In genomic region chr11:117060706-117061337, GRCm38 (mm10) we compare ENCODE assay signal across 9 mouse cellular contexts. TPM values are rescaled to one million over a fixed set of nuclear protein-coding genes. Genes with fewer than 3 reads are reported as not detected.
A peak's percentile ranks its signal among the peaks of the same experiment; 100 is the strongest.
DNase-seq lines count a peak whose midpoint lies in the region; ATAC-seq lines count a peak whose summit lies in the region.
"Had no signal": no experiment of that assay in that cellular context is flagged by ENCODE, and none has a peak within 500 bp of the region (broad histone marks: within the 10 kb centered on the region; RNA-seq: fewer than 3 reads in every experiment).

No protein-coding gene starts in this region.

- ATAC-seq in heart, embryonic 13.5 days (ENCODE audit: extremely low read depth, insufficient number of reproducible peaks, low FRiP score, low TSS enrichment) = no peak
- no peak for ATAC-seq in embryonic facial prominence, embryonic 12.5 days (ENCODE audit: insufficient number of reproducible peaks, insufficient read depth, low FRiP score, low TSS enrichment)
- ATAC-seq in intestine, embryonic 15.5 days = no peak
- ATAC-seq in midbrain, embryonic 16.5 days = no peak

- peak overlapping the region; percentile 29 for H3K4me3 ChIP-seq in heart, embryonic 13.5 days
- no peak overlapping the region for H3K4me3 ChIP-seq in embryonic facial prominence, embryonic 12.5 days
- H3K4me3 ChIP-seq in intestine, embryonic 15.5 days (replicated peaks) = no peak overlapping the region
- H3K4me3 ChIP-seq in midbrain, embryonic 16.5 days (ENCODE audit: low read depth, low read length) = no peak overlapping the region

- H3K9me3 ChIP-seq in heart, embryonic 13.5 days = no peaks in the 10 kb centered on the region
- H3K9me3 ChIP-seq in embryonic facial prominence, embryonic 12.5 days = no peaks in the 10 kb centered on the region
- no peaks in the 10 kb centered on the region for H3K9me3 ChIP-seq in intestine, embryonic 15.5 days
- no peaks in the 10 kb centered on the region for H3K9me3 ChIP-seq in midbrain, embryonic 16.5 days (replicated peaks; ENCODE audit: control insufficient read depth, low read length, poor library complexity, severe bottlenecking)

- H3K36me3 ChIP-seq in heart, embryonic 13.5 days = no peaks in the 10 kb centered on the region
- no peaks in the 10 kb centered on the region for H3K36me3 ChIP-seq in embryonic facial prominence, embryonic 12.5 days
- no peaks in the 10 kb centered on the region for H3K36me3 ChIP-seq in intestine, embryonic 15.5 days
- H3K36me3 ChIP-seq in midbrain, embryonic 16.5 days (ENCODE audit: control insufficient read depth, insufficient read depth, low read length) = no peaks in the 10 kb centered on the region

- intact Hi-C loops in heart, postnatal 36 days (cut with DNase I) = no loop called here

- peak overlapping the region; percentile 65 for H3K4me2 ChIP-seq in heart, embryonic 13.5 days
- peak overlapping the region; percentile 26 for H3K4me2 ChIP-seq in embryonic facial prominence, embryonic 12.5 days (replicated peaks)
- H3K4me2 ChIP-seq in intestine, embryonic 15.5 days (replicated peaks) = peak overlapping the region; percentile 34
- H3K4me2 ChIP-seq in midbrain, embryonic 16.5 days (ENCODE audit: low read length) = peak overlapping the region; percentile 37

- peak overlapping the region; percentile 58 for H3K9ac ChIP-seq in heart, embryonic 13.5 days
- no peak overlapping the region for H3K9ac ChIP-seq in embryonic facial prominence, embryonic 12.5 days
- H3K9ac ChIP-seq in intestine, embryonic 15.5 days = no peak overlapping the region
- H3K9ac ChIP-seq in midbrain, embryonic 16.5 days (ENCODE audit: low read depth, low read length) = no peak overlapping the region

- 26% methylated on average over 9 of the region's 9 CpGs for WGBS in heart, embryonic 13.5 days
- 27% methylated on average over 9 of the region's 9 CpGs for WGBS in embryonic facial prominence, embryonic 12.5 days
- WGBS in intestine, embryonic 15.5 days = 40% methylated on average over 9 of the region's 9 CpGs
- 29% methylated on average over 7 of the region's 9 CpGs for WGBS in midbrain, embryonic 16.5 days

- peak overlapping the region; percentile 41; the same call in 1 of the 2 replicates for H3K27ac ChIP-seq in heart, embryonic 13.5 days (replicated peaks)
- H3K27ac ChIP-seq in embryonic facial prominence, embryonic 12.5 days = no peak overlapping the region
- no peak overlapping the region for H3K27ac ChIP-seq in intestine, embryonic 15.5 days
- H3K27ac ChIP-seq in midbrain, embryonic 16.5 days (ENCODE audit: low read length) = peak overlapping the region; percentile 77

- no peak for DNase-seq in heart, postnatal 36 days
- DNase-seq in right cerebral cortex, postnatal 14 days = no peak
- DNase-seq in ovary, postnatal 10 days (ENCODE audit: low spot score) = no peak
- DNase-seq in spleen, adult 12 weeks (ENCODE audit: low spot score) = no peak
- DNase-seq: cerebellum, postnatal 36 days had no signal

- H3K4me1 ChIP-seq in heart, embryonic 13.5 days = peaks cover 42% of the 10 kb centered on the region
- H3K4me1 ChIP-seq in embryonic facial prominence, embryonic 12.5 days = peaks cover 16% of the 10 kb centered on the region
- 0 out of 2 replicates have a peak, but pooled peaks cover 2% of the 10 kb centered on the region for H3K4me1 ChIP-seq in intestine, embryonic 15.5 days (replicated peaks)
- peaks cover 23% of the 10 kb centered on the region for H3K4me1 ChIP-seq in midbrain, embryonic 16.5 days (ENCODE audit: control insufficient read depth, insufficient read depth, low read length)

- no peaks in the 10 kb centered on the region for H3K27me3 ChIP-seq in heart, embryonic 13.5 days (replicated peaks)
- H3K27me3 ChIP-seq in embryonic facial prominence, embryonic 12.5 days = no peaks in the 10 kb centered on the region
- no peaks in the 10 kb centered on the region for H3K27me3 ChIP-seq in intestine, embryonic 15.5 days (replicated peaks)
- no peaks in the 10 kb centered on the region for H3K27me3 ChIP-seq in midbrain, embryonic 16.5 days (ENCODE audit: control insufficient read depth, insufficient read depth, low read depth, low read length)

RNA-seq across cellular contexts. Expression of gene Sec14l1, which starts 54.1 kb away (rescaled TPM):
- polyA plus RNA-seq in heart, embryonic 13.5 days (2015; fragmentation: Nextera tagmentation; extraction: Ambion mirVana) = 44.5 and 45.3 TPM in 2 replicates
- 10 to 100 TPM; 67.9 to 75.2 TPM for total RNA-seq in heart, postnatal 36 days (2021)
- polyA plus RNA-seq in embryonic facial prominence, embryonic 12.5 days (2016; fragmentation: Nextera tagmentation; extraction: Ambion mirVana) = 55.6 and 61.0 TPM in 2 replicates
- 30.4 and 30.7 TPM in 2 replicates for polyA plus RNA-seq in intestine, embryonic 15.5 days (2015; fragmentation: Nextera tagmentation; extraction: Ambion mirVana)
- 60.7 and 63.4 TPM in 2 replicates for polyA plus RNA-seq in midbrain, embryonic 16.5 days (2015; fragmentation: Nextera tagmentation; extraction: Ambion mirVana)

Comparison
In these comparisons a context has a peak if more than half of its experiments do, and no peak if none do; other contexts are left out.
1. H3K27ac ChIP-seq: peak in heart, embryonic 13.5 days (single experiment) and midbrain, embryonic 16.5 days (single experiment); none in embryonic facial prominence, embryonic 12.5 days (single experiment) and intestine, embryonic 15.5 days (single experiment).
2. Peak in every context shown above with its lines, with median percentiles within 50 percentile points of each other: H3K4me2 ChIP-seq.